Mouse (Mus musculus) hindbrain, embryonic 10.5 days (tissue): Measurements from ENCODE around the gene Tbc1d14. TPM values are rescaled to one million over a fixed set of nuclear protein-coding genes. Genes with fewer than 3 reads are reported as not detected.
A peak's percentile ranks its signal among the peaks of the same experiment; 100 is the strongest.

Experiments used
- DNase-seq: peaks from one replicate; pipeline ENCODE4 v3.0.0-alpha.2; 2017; ENCODE audit warnings: low spot score
- H3K27ac ChIP-seq: fragments of 300-500 bp; sonication (generic); 2 replicates; pipeline ENCODE4 v1.5.1; 2016; ENCODE audit warnings: mild to moderate bottlenecking, moderate library complexity
- H3K27me3 ChIP-seq: fragments of 300-500 bp; sonication (generic); 2 replicates; pipeline ENCODE4 v1.6.1; 2016; ENCODE audit warnings: mild to moderate bottlenecking; ENCODE audit not compliant: poor library complexity, insufficient read depth, severe bottlenecking
- H3K36me3 ChIP-seq: fragments of 300-500 bp; sonication (generic); 2 replicates; pipeline ENCODE4 v1.6.1; 2016; ENCODE audit warnings: mild to moderate bottlenecking, moderate library complexity
- H3K4me1 ChIP-seq: fragments of 300-500 bp; sonication (generic); replicated peaks from 2 replicates; pipeline ENCODE4 v1.6.1; 2016; ENCODE audit warnings: mild to moderate bottlenecking
- H3K4me3 ChIP-seq: fragments of 300-500 bp; sonication (generic); 2 replicates; pipeline ENCODE4 v1.5.1; 2016; ENCODE audit warnings: mild to moderate bottlenecking, moderate library complexity
- H3K9me3 ChIP-seq: fragments of 300-500 bp; sonication (generic); 2 replicates; pipeline ENCODE4 v1.6.1; 2016; ENCODE audit warnings: mild to moderate bottlenecking, moderate library complexity
- WGBS: fragments of 180-500 bp; shearing (Covaris S2); methylation state at CpG from one replicate; pipeline ENCODE4 v1.1.7; 2016; 5-methylcytosine and 5-hydroxymethylcytosine counted together
- polyA plus RNA-seq: library from polyadenylated mRNA; unstranded; fragments of >200 nt; fragmentation: Nextera tagmentation; extraction: Ambion mirVana; gene quantifications from 2 replicates; pipeline ENCODE4 v1.2.1, GENCODE M21; 2016

The Tbc1d14 gene
- polyA plus RNA-seq, 1 experiment from 2014 or later, result 44.4 TPM

DNA sequence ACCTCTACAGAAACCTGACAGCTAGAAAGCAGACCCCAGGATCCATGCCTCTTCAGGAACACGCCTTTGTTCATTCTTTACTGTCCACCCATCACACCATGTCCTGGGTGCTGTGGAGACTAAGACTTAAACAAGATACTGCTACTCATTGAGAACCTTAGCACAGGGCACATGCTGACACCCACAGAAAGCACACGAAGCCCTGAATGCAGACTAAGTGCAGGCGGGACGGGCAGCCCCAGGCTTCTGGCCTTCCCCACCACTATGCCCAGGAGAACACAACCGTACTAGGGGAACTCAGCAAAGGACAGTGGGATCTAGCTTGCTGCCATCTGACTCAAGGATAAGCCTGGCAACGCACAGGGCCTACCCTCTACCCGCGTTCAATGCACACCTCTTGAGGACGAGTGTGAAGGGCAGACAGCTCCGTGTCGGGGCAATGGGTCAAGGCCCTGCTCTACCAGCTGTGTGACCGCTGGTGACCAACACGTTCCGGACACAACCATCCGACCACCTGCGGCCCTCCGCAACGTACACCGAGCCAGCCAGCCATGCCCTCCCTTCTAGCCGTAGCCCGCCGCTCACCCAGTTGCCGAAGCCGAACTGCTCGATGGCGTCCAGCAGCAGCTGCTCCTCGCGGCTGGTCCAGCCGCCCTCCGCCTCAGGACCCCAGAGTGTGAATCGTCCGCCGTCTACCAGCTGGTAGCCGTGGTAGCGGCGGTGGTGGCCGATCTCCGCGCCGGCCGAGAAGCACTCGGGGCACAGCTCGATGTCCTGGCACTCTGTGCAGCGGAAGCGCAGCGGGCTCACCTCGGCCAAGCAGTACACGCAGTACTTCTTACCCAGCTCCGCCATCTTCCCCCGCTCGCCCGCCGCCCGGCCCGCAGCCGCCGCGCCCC, 109.6 kb downstream of the Tbc1d14 start:
- Histone ChIP-seq H3K27me3 (peaks cover 11% of the 10 kb centered on the region), H3K4me1 (peaks cover 58% of the 10 kb centered on the region)
- DNase-seq, result peak; percentile 67

DNA sequence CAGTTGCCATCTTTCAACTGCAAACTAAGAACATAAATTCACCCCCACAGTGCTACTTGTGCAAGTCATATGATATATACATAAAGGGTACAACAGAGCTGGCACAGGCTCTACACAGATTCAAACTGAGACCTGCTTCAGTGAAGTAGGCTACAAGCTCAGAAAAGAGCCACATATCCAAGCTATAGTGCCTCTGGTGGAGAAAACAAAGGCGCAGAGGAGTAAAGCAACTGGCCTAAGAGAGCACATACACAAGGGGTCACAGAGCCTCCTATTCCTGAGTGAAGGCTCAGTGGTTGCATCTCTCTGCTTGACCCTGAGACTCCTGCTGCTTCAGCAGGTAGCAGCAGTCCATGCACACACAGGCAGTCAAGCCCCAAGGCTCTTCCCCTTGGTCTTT, 112.0 kb downstream of the Tbc1d14 start:
- WGBS, result 72% methylated on average over 1 of the region's 1 CpGs
- peaks cover 58% of the 10 kb centered on the region for H3K4me1 ChIP-seq
- H3K27ac ChIP-seq, result no peak overlapping the region
- H3K9me3 ChIP-seq, result 0 out of 2 replicates have a peak, but pooled peaks cover 4% of the 10 kb centered on the region
- no peak overlapping the region for H3K4me3 ChIP-seq
- no peak for DNase-seq
- H3K36me3 ChIP-seq, result peaks cover 21% of the 10 kb centered on the region
- peaks cover 9% of the 10 kb centered on the region for H3K27me3 ChIP-seq

More for the DNA sequence above, 109.6 kb downstream of the Tbc1d14 start:
- H3K4me3 ChIP-seq, result peak overlapping the region; percentile 88
- peak overlapping the region; percentile 93 for H3K27ac ChIP-seq
- WGBS, result 2% methylated on average over 58 of the region's 58 CpGs
- H3K9me3 ChIP-seq, result 0 out of 2 replicates have a peak, but pooled peaks cover 4% of the 10 kb centered on the region
- 0 out of 2 replicates have a peak, but pooled peaks cover 7% of the 10 kb centered on the region for H3K36me3 ChIP-seq

DNA sequence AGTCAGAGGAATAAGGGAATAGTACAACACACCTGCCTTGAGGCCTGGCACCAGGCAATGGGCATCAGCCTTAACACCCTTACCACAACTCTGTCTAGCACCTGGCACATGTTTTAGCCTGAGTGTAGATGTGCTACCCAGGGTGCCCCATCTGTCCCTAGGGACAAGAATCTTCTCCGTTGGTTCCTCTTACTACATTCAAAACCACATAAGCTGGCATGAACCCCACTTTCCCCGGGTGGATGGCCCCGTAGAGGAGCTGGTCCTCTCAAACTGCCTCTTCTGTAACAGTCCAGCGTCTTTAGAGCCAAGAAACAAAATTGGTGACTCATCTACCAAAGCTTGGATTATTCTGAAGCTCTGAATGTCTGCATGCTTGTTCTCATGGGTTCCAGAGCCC, 112.7 kb downstream of the Tbc1d14 start:
- Histone ChIP-seq H3K36me3 (peaks cover 28% of the 10 kb centered on the region), H3K27me3 (peaks cover 2% of the 10 kb centered on the region), H3K4me3 (no peak overlapping the region), H3K4me1 (peaks cover 54% of the 10 kb centered on the region), H3K27ac (no peak overlapping the region), H3K9me3 (0 out of 2 replicates have a peak, but pooled peaks cover under 1% of the 10 kb centered on the region)
- 95% methylated on average over 4 of the region's 4 CpGs for WGBS
- no peak for DNase-seq

DNA sequence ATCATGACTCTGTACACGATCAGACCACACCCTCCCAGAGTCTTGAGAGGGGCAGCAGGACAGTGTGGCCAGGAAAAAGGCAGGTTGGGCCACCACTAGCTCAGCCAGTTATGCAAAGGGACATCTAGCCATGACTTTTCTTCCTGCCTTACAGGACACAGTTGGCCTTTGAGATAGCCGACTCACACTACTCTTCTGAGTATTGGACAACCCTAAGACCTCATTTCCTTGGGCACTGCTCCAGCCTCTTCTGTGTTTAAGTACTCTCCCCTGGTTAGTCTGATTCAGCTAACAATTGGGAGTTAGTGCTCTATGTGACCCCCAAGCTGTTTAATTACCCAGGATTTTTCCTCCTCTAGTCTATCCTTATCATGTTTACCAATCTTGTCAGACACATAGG, 113.3 kb downstream of the Tbc1d14 start:
- no peaks in the 10 kb centered on the region for H3K9me3 ChIP-seq
- H3K27me3 ChIP-seq, result no peaks in the 10 kb centered on the region
- DNase-seq, result no peak
- 92% methylated on average over 2 of the region's 2 CpGs for WGBS
- peaks cover 32% of the 10 kb centered on the region for H3K36me3 ChIP-seq
- H3K27ac ChIP-seq, result no peak overlapping the region
- peaks cover 47% of the 10 kb centered on the region for H3K4me1 ChIP-seq
- H3K4me3 ChIP-seq, result no peak overlapping the region

DNA sequence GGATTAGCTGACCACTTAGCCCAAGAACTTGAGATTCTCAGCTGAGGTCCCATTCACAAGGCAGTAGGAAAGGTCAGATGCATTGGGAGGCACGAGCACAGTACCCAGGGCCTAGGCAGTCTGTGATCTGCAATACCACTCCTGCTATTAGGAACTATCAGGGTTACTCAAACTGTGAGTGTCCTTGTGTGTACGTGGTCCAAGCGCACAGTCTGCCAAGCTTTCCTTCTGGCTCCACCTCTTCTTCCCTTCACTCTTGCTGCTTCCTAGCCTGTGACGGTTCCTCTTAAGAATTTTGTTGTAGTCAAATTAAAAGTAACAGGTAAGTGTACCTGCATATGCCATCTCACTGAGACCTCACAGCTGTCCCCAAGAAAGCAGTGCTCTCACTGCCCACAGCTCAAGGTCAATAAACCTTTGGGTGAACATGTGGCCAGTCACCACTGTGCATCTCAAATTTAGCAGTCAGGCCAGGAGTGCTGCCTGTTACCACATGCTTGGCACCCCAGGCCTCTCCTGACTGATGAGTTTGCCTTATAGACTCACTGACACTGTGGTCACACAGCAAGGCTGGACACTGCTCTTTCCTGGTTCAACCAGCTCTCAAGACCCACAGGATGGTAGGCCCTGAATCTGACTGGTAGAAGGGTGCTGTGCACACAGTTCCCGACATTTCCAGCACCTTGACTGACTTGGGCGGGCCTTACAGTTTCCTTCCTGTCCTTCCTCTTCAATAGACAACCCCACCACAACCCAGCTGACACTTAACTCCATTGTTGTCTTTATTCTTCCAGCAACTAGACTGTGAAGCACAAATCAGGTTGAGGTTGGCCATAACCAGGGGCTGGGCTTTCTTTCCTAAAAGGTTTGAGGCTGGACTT, 114.3 kb downstream of the Tbc1d14 start:
- H3K4me3 ChIP-seq, result no peak overlapping the region
- H3K4me1 ChIP-seq, result peaks cover 43% of the 10 kb centered on the region
- no peak for DNase-seq
- WGBS, result 89% methylated on average over 6 of the region's 6 CpGs
- H3K36me3 ChIP-seq, result peaks cover 40% of the 10 kb centered on the region
- no peaks in the 10 kb centered on the region for H3K27me3 ChIP-seq
- no peaks in the 10 kb centered on the region for H3K9me3 ChIP-seq
- H3K27ac ChIP-seq, result no peak overlapping the region

DNA sequence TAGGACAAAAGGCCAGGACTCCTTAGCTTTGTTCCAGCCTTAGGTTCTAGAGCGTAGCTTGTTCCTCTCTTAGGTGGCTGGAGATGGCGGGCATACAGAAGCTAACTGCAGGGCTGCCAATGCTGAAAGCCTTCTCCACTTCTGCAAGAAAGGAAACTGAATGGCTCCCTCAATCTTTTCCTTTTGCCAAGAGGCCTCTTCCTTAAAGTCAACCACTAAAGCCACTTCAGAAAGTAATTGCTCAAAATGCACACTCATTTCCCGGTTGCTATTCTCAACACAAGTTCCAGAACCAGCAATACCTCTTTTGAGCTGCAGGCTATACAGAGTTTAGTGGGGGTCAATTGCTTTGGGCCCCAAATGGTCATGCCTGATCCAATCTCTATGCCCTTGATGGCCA, 115.6 kb downstream of the Tbc1d14 start:
- no peak for DNase-seq
- Histone ChIP-seq H3K36me3 (peaks cover 53% of the 10 kb centered on the region), H3K4me1 (peaks cover 33% of the 10 kb centered on the region), H3K27me3 (no peaks in the 10 kb centered on the region), H3K9me3 (no peaks in the 10 kb centered on the region), H3K27ac (no peak overlapping the region), H3K4me3 (no peak overlapping the region)
- WGBS, result 93% methylated on average over 3 of the region's 3 CpGs

DNA sequence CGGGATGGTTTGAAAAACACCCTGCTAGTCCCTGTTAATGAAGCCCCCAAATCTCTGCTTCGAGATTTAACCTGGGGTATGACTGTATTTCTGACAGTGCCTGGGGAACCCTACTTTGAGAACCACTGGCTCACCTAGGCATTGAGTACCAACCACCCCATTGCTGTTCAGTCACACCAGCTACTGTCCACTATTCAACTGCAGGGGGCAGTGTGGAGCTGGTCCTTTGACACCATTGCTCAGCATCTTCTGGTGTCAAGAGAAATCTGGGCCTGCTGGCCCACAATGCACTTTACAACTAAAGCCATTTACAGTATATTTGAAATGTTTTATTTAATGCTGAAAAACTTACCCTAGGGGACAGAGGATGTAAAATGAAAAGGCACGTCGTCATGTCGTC, 118.8 kb downstream of the Tbc1d14 start:
- H3K27me3 ChIP-seq, result no peaks in the 10 kb centered on the region
- no peak overlapping the region for H3K27ac ChIP-seq
- DNase-seq, result peak; percentile 66
- H3K36me3 ChIP-seq, result peaks cover 78% of the 10 kb centered on the region
- WGBS, result 90% methylated on average over 5 of the region's 5 CpGs
- no peaks in the 10 kb centered on the region for H3K9me3 ChIP-seq
- H3K4me3 ChIP-seq, result no peak overlapping the region
- peaks cover 5% of the 10 kb centered on the region for H3K4me1 ChIP-seq

DNA sequence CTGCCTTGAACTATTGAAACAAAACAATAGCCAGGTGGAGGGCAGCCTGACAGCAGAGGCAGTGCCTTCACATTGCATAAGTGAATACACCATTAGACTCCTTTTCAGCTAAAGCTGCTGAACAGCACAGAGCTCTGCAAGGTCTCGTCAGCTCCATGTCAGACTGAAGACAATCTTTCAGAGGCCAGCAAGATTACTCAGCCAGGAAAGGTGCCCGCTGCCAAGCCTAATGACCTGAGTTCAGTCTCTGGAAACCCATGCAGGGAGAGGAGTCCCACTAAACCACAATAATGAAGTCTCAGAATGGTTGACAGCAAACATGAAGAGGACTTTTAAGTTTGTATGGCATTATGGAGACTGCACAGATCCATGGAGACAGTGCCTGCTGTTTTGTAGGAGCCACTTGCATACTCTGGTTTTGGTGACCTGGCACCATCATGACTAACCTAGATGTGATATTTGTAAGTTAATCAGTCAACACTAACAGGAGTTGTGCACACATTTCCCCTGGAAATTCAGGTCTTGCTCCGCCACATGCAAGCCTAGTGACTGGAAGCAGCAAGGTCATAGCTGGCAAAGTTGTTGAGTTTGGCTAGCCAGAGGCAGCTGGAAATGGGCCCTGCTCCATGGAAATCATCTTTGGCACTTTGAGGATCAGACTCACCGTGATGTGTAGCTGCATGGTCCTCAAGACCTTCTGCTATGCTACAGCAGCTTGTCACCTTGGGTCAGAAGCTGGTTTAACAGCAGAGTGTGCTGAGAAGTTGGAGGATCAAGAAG, 120.0 kb downstream of the Tbc1d14 start:
- Histone ChIP-seq H3K4me3 (no peak overlapping the region), H3K36me3 (peaks cover 87% of the 10 kb centered on the region), H3K9me3 (no peaks in the 10 kb centered on the region), H3K27ac (no peak overlapping the region), H3K4me1 (no peaks in the 10 kb centered on the region), H3K27me3 (no peaks in the 10 kb centered on the region)
- DNase-seq, result no peak
- WGBS, result 95% methylated on average over 4 of the region's 4 CpGs

DNA sequence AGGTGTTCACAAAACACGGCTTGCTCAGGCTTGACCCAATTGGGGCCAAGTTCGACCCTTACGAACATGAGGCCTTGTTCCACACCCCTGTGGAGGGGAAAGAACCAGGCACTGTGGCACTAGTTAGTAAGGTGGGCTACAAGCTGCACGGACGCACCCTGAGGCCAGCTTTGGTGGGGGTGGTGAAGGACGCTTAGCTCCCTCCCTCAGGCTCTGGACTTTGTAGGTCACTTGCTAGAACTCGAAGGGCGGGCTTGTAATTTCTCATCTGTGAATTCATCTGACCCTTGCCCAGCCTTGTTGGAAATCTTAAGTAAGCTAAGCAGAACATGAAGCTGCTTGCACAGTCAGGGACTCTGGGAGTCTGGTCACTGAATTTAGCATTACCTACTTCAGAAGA, 121.9 kb downstream of the Tbc1d14 start:
- H3K9me3 ChIP-seq, result no peaks in the 10 kb centered on the region
- peaks cover 89% of the 10 kb centered on the region for H3K36me3 ChIP-seq
- H3K4me1 ChIP-seq, result peaks cover 7% of the 10 kb centered on the region
- no peaks in the 10 kb centered on the region for H3K27me3 ChIP-seq
- H3K27ac ChIP-seq, result no peak overlapping the region
- 94% methylated on average over 8 of the region's 8 CpGs for WGBS
- no peak for DNase-seq
- H3K4me3 ChIP-seq, result no peak overlapping the region

DNA sequence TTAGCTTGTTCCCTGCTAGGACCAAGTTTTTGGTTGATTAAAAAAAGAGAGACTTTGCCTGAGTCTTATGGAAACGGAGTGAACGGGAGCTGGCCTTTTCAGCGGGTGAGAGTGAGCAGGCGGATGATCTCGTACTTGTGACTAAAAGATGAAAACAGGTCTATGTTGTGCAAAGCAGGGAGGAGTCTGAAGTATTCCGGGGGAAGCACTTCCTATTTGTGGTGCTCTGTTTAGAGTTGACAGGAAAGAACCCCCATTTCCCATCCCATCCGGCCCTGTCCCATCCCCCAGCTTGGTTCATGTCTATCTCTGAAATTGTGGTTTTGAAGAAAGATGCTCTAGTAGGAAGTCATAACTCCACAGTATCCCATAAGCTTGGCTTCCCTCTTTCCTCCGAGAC, 127.2 kb downstream of the Tbc1d14 start:
- H3K4me3 ChIP-seq, result peak overlapping the region; percentile 99
- peaks cover 40% of the 10 kb centered on the region for H3K36me3 ChIP-seq
- DNase-seq, result no peak
- WGBS, result 34% methylated on average over 8 of the region's 8 CpGs
- peak overlapping the region; percentile 90; the same call in 1 of the 2 replicates for H3K27ac ChIP-seq
- H3K4me1 ChIP-seq, result peaks cover 45% of the 10 kb centered on the region
- no peaks in the 10 kb centered on the region for H3K9me3 ChIP-seq
- H3K27me3 ChIP-seq, result no peaks in the 10 kb centered on the region

DNA sequence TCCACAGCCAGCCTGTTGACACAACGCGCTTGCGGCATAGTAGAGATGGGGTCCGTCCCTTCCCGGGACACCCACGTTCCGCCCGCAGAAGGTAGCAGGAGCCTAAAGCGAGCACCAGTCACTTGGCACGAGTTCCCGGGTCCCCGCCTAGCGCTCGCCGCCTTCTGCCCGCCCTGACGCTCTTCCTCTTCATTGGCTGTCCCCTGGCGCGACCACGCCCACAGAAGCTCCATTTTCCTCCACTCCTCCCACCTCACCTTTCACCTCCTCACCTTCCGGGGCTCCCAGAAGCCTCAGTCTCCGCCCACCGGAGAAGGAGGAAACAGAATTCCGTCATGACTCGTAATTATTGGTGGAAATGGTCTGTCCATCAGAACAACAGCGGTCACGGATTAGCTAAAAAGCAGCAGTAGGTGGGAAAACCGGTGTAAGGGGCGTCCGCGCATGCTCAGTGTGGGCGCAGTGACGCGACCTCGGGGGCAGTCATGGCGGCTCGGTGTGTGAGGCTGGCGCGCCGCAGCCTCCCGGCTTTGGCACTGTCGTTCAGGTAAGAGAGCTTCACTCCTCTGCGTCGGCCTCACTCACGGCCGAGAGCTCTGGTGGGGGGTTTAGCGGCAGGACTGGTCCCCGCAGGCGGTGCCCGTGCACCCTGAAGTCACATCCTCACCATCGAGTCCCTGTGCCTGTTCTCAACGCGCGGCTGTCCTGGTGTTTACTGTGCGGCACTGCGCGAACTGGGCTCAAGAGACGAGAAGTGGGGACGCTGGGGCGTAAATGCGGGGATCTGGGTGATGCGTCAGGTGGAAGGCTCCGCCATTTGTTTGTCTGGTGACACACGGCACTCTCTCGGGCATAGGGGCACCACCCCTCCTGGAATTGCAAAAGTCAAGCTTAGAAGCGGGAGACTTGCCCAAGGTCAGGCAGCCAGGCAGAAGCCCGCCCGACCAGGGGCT, 128.1 kb downstream of the Tbc1d14 start, which contains the start of gene Grpel1:
Gene Grpel1 (plus strand): TSS at position 290 of the 953 bp plus-strand sequence.
- Histone ChIP-seq H3K27me3 (no peaks in the 10 kb centered on the region), H3K9me3 (no peaks in the 10 kb centered on the region), H3K4me3 (peak within 1 kb of the TSS; percentile 99), H3K4me1 (peaks cover 45% of the 10 kb centered on the region), H3K27ac (peak within 1 kb of the TSS; percentile 90), H3K36me3 (peaks cover 31% of the 10 kb centered on the region)
- WGBS, result under 1% methylated on average over 68 of the region's 68 CpGs
- peak; percentile 98 for DNase-seq
